Mouse (Mus musculus) thymus, postnatal 36 days (tissue): Measurements from ENCODE around the gene Donson.

Source experiments
- DNase-seq, 2 experiments: peaks; one replicate each; pipeline ENCODE4 v3.0.0; 2022; ENCODE audit warnings: mixed read lengths in 2 of 2

Donson gene

DNA sequence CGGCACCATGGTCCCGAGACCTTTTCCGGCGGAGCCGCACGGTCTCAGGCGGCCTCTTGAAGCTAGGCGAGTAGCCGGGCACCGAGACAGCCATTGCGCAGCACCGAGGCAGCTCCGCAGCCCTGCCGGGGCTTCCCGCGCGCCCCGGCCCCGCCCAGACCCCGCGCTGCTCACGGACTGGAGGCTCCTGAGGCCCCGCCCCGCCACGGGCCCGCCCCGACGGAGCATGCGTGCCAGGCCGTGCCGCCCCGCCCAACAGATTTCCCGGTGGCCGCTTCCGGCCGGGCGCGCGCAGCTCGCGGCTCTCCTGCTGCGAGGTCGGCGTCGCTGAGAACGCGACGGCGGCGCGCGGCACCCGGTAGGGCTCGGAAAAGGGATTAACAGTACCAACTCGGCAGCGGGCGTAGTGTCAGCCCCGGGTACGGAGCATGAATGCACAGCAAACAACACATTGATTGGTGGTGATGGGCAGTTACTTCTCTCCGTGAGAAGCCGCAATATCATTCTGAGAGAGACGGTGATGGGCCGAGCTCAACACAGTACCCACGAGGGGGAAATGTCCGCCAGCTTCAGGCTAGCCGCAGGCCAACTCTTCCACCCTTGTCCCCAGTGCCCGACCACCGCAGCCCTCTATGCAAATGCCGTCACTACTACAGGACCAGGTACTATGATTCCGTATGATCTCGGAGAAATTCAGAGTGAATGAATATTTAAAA is at the start of gene Donson:
Gene Donson (minus strand): TSS at position 152 of the 716 bp plus-strand sequence.
- peak; percentile 96 for DNase-seq

DNA sequence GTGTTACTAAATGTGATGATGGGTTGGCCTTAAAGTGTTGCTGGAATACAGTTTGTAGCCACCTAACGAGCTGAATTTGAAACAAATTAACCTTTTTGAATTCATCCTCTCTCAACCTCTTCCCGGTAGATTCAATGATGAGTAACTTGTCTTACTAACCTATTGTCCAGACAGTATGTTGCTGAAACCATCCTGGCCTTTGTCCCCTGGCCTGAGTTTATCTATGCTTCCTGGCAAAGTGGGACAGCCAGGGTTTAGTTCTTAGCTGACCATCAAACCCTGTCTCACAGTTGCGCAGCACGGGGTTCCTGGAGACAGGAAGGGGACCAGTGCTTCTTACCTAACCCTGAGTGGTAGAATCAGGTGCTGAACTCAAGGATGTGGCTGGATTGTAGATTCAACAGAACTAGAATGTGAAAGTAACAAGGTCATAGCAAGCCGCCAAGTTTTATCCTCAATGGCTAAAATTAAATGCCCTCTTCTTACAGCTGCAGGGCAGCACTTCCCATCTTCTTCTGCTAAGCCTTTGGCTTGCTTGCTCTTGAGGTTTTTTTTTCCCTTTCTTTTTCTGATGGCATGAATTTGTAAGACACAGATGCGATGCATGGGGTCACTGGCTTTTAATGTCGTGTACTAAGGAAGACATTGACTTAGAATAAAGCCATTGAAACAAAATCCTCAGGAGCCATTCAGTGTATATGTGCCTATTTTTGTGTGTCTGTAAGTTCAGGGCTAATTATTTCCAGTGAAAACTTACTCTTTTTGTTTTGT is 47.7 kb upstream of the Donson start:
- DNase-seq: no peak

DNA sequence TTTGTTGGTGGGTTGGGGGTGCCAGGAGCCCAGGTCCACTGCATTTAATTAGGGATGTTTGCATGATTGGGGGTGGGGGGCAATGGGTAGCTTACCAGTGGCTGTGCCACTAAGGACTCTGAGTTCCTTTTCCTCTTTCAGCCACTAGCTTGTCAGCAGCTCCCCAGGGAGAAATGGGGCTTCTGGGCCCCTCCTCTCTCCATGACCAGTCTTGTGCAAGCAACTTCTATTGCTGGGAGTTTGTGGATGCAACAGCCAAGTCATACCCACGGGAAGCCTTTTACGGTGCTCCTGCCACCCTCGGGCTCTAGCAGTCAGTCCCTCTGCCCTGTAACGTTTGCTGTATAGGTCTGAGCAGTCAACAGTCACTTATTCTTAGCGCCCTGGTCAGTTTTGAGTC is 46.2 kb upstream of the Donson start:
- DNase-seq: no peak

DNA sequence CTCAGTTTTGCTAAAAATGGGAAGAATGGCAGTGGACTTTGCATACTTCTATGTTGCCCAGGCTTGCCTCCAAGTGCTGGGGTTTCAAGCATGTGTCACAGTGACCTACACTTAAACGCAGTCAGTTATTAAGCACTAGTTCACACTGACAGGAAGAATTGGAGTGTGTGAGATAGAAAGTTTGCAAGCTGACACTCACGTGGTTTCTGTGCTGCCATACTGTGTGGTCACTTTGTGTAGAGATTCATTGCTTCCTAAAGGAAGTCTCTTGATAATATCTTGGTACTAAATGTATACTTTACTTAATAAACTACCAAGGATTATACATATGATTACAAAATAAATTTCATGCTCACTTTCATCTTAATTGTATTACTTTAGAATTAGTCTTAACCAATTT is 44.2 kb upstream of the Donson start:
- no peak for DNase-seq

DNA sequence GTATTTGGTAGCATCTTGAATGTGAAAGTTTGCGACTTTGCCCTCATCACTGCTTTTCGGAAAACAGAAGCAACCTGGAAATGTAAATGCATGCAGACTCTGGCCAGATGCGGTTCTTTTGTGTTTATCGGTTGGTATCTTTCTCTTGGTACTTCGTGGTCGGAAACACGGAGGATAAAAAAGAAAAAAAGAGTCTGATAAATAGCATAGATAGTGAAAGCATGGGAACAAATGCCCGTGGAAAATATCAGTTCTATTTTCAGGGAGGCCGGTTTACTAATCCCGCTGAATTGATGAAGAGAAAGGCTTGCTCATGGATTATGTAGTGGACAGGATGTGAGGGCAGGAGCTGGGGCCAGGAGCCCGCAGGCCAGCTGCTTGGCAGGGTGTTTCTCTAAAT is 41.9 kb upstream of the Donson start:
- DNase-seq: no peak

DNA sequence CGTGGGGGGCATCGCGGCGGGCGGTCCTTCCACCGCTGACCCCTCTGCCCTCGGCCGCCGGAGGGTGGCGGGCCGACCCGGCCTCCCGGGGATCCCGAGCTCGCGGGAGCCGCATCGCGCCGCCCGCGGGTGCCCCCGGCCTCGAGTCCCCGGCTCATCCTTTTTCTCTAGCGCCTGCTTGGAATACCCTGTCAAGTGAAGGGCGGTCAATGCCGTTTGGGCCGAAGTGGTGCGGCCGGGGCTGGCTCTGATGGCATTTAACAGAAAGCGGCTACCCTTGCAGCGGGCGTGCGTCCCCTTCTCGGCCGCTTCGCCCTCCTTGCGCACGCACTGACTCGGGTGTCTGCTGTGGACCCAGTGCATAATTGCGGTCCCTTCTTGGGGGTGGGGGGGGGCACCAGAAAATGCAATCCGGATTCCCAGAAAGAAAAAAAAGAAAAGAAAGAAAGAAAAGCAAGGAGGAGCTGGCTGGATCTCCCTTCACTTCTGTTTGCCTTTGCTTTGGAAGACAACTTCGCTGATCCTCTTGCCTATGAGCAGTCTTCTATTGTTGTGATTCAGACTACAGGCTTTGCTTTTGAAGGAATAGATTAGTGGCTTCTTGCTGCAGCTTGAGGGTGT is 41.4 kb upstream of the Donson start:
- peak in 1 of 2 experiments; percentile 27 for DNase-seq

DNA sequence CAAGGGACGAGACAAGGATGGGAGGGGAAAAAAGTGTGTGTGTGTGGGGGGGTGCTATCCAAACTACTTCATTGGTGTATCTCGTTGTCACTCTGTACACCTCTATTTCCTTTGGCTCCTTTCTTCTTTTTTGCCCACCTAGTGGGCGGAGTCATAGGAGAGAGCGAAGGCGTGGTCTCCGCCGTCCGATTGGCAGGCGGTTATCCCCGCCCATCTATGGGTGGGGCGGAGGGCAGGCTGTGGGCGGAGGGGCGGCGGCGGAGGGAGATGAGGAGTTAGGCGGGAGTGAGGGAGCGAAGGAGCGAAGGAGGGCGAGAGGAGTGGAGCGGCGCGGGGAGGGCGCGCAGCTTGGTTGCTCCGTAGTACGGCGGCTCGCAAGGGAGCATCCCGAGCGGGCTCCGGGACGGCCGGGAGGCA is 40.5 kb upstream of the Donson start, which contains the start of gene Itsn1:
Gene Itsn1 (plus strand): TSS at position 216 of the 417 bp plus-strand sequence.
- peak; percentile 98 to 99 for DNase-seq

DNA sequence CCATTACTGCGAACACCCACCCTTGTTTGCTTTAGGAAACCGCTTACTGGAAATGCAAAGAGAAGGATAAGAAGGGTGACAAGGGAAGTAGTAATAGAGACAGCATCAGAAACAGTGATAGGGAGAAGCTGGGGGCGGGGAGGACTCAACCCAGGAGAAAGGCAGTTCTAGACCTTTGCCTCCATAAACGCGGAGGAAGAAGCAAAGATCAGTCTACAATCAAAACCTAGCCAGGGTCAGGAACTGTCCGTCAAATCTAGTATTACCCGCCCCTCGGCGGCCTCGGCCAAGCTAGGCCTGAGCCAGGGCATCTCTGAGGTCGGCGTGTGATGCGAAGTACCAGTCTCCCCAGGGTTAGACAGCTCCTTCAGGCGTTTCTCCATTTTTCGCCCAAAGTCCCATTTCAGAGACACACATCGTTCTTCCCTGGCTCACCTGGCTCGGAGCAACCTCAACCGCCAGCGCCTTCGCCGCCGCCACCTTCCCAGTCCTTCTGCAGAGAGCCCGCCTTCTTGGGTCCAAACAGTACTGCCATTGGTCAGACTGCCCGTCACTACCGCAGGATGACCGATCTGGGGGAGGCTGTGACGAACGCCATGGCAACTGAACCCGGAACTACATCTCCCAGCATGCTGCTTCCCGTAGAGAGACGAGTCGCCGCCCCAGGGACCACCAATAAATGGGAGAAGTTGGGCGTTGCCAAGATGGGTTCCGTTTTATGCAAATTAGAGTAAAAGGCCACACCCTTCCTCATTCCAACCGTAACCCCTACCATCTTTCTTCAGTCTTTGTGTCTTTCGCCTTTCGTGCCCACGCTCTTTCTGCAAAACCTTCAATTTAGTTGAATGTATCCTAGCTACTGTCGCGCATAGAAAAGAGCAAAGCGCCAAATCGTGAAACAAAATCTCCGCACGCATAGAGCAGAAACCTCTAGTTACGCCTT is 39.8 kb upstream of the Donson start, which contains the start of gene Cryzl1:
Gene Cryzl1 (minus strand): TSS at position 853 of the 943 bp plus-strand sequence.
- DNase-seq: peak; percentile 83 to 92

DNA sequence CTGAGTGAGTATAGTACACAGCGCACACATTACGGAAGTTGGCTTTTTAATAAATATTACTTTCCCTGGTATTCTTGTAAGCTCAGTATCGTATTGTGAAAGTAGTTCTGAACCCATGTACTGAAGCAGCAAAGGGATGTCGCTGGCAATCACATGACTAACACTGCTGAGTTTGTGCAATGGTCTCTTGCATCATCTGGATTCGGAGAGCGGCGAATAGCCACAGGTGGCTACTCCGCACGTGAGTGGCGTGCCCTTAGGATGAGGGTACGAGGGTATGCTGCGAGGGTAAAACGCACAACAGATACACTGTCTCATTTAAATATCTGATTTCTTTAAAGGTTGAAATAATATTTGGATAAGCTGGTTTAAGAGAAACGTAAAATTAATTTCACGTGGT is 38.9 kb upstream of the Donson start:
- DNase-seq: no peak

DNA sequence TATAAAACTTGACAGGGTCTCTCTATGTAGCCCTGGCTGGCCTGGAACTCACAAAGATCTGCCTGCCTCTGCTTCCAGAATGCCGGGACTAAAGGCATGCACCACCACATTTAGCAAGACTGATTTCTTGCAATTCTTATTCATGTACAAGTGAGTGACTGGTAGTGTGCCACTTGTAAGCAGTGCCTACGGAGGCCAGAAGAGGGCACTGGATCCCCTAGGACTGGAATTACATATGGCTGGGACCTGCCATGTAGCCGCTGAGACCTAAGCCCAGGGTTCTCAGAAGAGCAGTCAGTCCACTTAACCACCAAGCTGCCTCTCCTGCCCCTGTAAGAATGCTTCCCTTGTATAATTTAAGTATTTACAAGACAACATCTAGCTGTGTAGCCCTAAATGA is 35.7 kb upstream of the Donson start:
- DNase-seq: peak; percentile 61 to 65

DNA sequence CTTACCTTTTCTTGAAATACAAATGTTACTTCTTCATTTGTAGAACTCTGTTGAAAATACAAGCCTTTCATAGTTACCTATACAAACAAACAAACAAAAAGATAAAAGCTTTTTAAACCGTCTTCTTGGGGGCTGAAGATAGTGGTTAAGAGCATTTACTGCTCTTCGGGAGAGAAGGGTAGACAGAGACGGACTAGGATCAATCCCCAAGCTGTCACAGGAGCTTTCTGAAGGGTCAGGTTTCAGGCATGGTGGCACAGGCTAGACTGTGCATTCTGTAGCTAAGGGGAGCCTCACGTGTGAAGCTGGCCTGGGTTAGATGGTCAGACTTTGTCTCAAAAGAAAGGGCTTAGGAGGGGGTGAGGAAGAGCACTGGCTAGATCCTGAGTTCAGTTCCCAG is 28.8 kb upstream of the Donson start:
- DNase-seq: no peak

DNA sequence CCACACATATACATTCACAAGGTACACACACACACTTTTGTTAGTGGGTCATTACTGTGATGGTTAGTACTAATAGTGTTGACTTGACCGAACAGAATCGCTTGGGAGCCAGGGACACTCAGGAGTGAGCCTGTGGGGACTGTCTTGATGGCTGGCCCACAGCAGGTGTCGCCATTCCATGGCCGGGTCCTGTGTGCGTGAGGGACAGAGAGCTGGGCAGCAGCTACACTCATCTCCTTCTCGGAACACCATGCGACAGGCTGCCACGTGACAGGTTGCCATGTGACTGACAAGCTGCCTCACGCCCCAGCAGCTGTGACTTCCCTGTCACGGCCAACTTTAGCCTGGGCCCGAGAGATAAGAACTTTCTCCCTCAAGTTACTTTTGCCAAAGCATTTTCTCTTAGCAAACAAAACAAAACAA is 28.4 kb upstream of the Donson start:
- no peak for DNase-seq

DNA sequence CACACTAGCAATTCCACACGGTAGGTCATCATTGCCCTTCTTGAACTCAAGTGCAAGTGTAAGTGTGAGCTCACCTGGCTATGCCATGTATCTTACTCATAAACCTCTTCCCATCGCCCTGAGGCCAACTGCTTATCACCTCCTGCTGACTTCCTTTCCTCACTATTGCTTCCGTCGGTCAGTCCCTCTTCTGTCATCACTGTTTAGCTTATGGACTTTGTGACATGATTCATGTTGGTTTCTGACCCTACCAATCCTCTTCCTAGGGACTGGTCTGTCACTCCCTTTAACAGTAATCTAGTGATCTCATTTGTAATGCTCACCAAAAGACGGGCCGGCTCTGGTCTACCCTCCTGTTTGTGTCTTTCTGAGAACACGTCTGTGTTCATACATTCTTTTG is 21.7 kb upstream of the Donson start:
- DNase-seq: no peak

DNA sequence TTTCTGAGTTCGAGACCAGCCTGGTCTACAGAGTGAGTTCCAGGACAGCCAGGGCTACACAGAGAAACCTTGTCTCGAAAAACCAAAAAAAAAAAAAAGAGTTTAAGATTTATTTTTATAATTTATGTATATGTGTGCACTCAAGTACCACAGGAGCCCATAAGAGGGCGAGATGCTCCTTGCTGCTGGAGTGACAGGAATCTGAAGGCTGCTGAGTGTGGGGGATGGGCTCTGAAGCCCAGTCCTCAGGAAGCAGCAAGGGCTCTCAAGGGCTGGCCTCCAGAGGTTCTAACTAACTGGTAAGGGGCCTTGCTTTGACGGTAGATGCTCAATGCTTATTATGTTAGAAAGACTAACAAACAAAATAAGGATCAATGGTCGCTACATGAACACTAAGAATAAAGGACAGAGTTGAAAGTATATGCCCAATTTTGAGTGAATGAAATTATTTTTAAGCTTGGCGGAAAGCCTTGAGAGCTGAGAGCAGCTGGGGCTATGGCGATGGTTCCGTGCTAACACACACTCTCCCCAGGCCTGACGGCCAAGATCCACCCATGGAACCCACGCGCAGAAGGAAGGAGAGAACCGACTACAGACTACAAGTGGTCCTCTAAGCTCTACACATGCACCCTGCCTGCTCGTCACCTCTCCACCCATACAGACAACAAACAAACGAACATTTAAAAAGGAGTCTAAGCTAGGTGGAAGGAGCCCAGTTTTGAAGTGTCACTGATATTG is 16.2 kb upstream of the Donson start:
- no peak for DNase-seq

DNA sequence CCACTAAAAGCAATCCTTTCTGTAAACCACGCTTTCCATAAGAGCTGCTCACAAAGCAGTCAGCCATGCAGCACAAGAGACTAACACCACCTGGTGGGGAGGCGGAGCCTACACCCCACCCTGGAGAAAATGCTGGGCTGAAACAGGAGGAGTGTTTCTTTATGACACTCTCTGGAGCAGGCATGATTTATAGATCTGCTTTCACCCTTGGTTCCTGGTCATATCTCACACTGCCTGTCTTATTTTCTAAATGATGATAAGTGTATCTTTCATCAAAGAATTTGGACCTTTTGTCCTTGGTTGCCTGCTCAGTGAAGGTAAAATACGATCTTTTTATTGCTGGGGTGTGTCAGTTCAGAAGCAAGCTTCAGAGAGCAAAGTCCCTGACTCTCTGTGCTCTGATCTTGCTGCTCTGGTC is 14.2 kb upstream of the Donson start:
- no peak for DNase-seq

DNA sequence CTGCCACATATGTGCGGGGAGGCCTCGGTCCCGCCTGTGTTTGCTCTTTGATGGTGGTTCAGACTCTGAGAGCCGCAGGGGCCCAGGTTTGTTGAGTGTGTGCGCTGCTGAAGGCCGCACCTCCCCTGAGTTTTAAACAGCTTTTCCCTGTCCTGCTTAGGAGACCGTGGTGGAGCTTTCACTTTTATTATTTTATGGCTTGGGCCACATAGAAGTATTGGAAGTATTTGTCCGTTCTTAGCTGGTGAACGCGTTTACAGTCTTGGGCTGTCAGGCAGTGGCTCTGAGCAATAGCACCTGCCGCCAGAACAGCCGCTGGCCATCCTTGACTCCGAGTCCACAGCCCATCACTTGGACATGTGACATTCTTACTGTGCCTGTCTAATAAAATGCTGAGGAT is 13.3 kb upstream of the Donson start:
- no peak for DNase-seq

DNA sequence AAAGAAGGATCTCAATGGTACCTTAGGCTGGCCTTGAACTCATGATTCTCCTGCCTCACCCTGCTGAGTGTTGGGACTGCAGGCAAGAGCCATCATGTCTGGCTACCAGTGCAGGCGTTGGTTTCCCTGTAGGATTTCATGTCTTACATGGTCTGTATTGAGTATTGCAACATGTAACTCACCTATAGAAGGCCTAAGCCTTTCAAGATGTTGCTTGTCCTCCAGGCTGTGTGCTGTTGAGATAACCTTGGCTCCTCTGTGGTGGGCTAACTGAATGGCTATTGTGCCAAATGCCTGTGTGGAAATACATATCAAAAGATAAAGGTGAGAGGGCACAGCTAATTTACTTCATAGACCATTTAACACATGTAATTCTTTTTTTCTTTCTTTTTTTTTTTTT is 10.4 kb upstream of the Donson start:
- DNase-seq: no peak

DNA sequence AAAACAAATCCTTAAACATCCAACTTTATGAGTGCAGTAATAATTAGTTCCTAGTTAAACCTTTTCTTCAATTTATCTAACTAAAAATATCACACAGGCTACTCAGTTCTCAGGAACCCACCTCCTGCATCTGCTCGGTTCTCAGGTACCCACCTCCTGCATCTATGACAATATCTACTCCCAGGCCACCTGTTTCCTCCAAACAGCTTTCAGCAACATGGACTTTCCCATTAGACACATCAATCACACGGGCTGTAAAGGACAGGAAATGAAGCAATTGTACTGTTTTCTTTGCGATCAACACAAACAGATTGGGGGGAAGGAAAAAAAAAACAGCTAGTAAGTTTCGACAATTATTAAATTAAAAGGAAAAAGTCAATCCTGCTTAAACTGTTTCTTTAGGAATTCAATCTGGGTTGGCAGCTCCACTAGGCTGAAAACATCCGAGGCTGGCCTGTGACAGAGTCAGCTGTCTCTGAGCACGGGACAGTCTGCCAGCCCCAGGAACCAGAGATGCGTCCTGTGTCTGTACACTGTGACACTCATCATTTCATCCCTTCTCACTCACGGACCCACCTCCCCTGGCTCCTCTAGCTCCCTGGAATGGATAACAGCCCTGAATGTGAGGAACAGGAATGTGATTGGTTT is 6.7 kb upstream of the Donson start:
- DNase-seq: no peak

DNA sequence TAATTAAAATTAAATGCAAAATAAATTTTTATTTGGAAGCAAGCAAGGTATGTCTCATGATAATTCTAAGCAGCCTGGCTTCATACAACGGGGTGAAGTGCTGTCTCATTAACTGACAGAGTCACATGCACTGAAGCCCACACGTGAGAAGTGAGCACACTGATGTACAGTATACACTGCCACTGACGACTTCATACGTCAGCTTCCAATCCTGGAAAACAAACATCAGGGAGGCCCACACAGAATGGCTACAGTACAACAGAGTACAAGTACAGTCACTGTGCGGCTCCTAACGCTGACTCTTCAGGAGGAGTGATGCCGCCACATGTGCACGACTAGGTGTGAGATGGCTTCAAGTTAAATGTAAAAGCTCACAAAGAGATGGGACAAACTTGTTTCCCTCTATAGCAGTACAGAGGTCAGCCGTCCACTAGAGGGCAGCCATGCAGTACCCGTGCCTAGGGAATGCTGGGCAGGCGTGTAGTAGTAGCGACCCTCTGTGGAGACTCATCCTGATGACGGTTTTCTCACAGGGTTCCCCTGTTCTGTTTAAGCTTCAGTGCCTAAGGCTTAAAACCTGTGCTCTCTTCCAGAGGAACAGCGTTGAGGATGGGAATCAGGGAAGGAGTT is 6.0 kb upstream of the Donson start:
- DNase-seq: peak; percentile 66 to 70

DNA sequence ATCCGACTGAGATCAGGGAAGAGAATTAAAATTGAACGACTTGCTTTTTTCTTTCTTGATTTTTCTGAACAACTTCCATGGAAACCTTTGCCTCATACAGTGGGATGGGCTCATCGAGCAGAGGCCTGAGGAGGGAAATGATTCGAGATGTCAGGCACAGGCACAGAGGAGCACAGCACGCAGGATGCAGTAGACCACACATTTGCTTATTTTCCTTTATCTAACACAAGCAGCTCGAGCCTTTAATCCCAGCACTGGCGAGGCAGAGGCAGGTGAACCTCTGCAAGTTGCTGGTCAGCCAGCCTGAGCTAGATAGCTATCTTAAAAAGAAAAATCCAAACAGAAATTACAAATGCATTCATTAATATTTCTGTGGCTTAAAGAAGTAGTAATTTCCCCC is 1.2 kb upstream of the Donson start:
- DNase-seq: peak in 1 of 2 experiments; percentile 21
